Mouse (Mus musculus) ovary, postnatal 10 days (tissue): ENCODE results near the gene Kcnk3.

Experiments
- DNase-seq: peaks from one replicate; pipeline ENCODE4 v3.0.0; 2022; ENCODE audit warnings: low spot score

Gene Kcnk3

DNA sequence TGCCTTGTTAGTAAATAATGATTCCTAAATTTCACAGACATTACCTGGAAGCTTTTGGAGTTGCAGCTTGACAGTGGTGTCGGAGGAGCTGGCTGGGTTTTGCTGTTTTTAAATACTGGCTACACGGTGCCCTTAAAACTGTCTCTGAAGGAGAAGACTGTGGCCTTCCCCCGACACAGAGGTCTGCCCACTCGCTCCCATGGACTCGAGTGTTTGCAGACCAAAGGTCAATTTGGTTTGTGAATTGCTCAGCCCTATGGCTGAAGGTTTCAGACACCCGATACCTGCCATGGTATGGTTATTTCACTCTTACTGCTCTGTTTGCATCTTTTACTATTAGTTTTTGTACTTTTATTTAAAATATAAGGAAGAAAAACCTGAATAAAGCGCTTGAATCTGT is 86.0 kb downstream of the Kcnk3 start:
- no peak for DNase-seq
